Mouse (Mus musculus) right cerebral cortex, postnatal 25 days (tissue): ENCODE data around the gene Snrpa.

ENCODE experiments used
- DNase-seq: peaks from one replicate; pipeline ENCODE4 v3.0.0; 2022

The Snrpa gene

DNA sequence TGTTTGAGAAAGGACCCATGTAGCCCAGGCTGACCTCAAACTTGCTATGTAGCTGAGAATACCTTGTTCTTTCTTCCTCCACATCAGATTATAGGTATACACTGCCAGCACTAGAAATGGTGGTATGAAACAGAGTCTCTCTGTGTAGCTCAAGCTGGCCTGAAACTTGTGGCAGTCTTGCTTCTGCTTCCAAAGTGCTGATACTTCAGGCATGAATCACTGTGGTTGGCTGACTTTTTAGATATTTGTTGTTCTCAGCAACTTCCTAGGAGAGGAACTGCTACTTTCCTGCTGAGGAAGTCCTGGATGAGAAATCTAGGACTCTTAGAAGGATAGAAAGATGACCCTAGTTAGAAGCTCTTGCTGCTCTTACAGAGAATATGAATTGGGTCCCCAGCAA is 2.3 kb upstream of the Snrpa start:
- no peak for DNase-seq

DNA sequence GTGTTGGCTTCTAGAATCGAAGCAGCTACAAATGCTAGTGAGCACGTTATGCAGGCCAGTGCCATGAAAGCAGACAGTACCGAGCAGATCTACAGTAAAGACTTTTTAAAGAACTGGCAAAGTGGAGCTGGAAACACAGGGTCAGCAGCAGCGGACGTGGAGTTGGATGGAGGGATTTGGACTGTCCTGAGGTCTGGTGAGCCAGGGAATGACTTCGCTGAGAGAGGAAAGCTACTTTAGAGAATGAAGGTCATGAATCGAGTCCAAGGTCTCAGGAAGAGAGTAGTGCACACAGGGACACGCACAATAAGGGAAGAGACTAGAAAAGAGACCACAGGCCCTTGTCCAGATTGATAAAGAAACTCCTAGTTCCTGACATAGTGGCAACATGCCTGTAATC is 1.6 kb upstream of the Snrpa start:
- DNase-seq: no peak

DNA sequence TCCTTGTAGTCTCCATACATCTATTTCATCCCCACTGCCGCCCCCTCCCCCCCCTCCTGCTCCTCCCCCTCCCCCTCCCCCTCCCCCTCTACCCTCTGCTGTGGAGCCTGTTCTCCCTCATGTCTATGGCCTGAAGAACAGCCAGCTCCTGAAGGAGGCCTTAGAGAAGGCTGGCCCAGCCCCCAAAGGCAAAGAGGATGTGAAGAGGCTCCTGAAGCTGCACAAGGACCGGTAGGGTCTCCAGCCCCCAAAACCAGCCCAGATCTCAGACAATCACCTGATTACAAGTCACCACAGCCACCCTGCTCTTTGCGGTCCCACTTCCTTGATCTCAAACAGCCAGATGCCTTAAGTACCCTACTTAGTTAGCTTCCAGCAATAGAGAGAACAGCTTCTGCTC is 1.1 kb upstream of the Snrpa start:
- DNase-seq: no peak

DNA sequence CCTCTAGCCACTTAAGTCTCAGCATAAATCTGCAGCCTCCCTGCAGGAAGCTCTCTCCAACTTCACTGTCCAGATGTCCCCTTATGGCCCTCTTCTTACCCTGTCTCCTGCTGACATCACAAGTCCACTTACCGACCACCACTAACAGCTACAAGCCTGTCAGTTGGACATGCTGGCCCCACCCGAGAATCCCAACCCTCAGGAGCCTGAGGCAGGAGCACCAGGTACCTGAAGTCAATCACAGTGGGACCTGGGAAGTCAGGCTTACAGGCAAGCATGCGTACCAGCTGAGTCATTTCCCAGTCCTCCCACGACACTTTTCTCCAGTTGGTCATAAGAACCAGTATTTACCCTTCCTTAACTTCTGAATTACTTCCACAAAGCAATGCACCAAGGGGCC is 2.3 kb downstream of the Snrpa start:
- DNase-seq: no peak

DNA sequence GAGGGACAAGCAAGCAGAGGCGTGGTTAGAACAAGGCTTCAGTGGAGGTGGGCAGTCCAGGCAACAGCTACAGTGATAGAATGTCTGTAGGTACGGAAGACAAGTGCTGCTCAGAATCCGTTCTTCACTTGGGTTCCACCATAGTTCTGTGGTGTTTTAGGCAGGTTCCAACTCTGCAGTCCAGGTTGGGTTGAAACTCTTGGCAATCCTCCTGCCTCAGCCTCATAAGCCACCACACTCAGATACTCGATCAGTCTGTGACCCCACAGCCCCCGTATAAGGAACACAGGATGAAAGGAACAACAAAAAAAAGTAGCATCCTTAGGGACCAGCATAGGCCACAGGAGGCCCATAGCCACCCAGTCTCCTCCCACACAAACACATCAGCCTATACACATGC is 3.6 kb downstream of the Snrpa start:
- no peak for DNase-seq

DNA sequence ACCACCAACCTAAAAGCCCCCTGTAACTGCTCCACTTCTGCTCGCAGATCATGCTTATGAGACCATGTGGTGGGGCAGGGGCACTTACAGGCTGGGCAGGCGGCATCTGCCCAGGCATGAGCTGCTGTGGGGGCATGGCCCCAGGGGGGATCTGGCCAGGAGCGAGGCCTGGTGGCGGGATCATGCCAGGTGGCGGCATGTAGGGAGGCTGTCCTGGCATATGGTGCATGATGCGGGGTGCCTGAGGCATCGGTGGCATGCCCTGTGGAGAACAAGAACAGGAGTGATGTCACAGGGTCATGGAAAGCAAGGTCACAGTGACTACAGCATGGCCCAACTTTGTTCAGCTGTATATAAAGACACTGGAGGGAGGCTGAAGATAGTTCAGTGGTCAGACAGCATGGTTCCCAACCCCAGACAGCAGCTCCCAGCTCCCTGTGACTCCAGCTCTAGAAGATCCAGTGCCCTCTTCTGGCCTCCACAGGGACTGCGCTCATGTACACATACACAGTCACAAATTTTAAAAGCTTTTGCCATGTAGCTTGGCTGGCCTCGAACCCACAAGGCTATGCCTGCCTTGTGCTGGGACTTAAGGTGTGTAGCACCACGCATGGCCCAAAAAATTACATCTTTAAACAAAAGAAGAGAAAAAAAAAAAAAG is 6.7 kb downstream of the Snrpa start:
- DNase-seq: no peak

DNA sequence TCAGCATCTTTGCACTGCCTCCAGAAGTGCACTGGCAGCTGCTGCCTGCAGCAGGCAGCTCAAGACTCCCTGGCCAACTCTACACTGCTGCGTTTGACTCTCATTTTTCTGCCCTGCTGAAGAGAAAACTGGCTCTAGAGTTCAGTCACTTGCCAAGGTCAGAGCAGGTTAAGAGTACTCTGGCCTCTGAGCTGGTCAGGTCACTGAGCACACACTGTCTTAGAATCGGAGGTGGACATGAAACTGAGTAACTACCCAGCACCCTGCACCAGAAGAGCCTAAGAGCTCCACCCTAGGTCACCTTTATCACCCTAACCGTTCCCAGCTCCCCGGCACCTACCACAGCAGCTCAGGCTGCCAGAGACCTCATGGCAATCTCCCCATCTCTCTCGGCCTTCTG is 10.1 kb downstream of the Snrpa start:
- DNase-seq: no peak

DNA sequence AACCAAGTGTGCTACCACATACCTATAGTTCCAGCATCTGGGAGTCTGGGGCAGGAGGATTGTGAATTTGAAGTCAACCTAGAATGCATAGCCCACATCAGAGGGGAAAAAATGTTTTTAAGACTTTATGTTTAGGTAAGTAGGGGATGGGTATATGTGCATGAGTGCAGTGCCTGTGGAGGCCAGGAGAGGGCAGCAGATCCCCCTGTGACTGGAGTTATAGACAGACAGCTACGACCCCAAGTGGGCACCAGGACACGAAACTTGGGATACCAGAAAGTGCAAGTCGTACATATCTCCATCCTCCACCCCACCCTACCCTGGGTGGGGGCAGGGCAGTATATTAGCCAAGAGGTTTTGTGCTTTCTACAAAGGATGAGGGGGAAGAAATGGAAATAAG is 11.1 kb downstream of the Snrpa start:
- DNase-seq: no peak

DNA sequence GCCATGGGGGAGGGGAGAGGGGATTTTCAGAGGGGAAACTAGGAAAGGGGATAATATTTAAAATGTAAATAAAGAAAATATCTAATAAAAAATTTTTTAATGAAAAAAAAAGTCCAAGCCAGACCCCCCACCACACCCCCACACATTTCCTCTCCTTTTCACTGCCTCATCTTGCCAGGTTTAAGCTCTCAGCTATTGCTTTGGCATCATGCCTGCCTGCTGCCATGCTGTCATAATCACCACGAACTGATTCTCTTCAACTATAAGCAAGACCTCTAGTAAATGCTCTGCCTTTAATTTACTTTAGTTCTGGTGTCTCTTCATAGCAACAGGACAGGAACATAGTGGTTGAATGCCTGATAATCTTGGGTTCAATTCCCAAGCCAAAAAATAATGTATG is 13.6 kb downstream of the Snrpa start:
- no peak for DNase-seq

DNA sequence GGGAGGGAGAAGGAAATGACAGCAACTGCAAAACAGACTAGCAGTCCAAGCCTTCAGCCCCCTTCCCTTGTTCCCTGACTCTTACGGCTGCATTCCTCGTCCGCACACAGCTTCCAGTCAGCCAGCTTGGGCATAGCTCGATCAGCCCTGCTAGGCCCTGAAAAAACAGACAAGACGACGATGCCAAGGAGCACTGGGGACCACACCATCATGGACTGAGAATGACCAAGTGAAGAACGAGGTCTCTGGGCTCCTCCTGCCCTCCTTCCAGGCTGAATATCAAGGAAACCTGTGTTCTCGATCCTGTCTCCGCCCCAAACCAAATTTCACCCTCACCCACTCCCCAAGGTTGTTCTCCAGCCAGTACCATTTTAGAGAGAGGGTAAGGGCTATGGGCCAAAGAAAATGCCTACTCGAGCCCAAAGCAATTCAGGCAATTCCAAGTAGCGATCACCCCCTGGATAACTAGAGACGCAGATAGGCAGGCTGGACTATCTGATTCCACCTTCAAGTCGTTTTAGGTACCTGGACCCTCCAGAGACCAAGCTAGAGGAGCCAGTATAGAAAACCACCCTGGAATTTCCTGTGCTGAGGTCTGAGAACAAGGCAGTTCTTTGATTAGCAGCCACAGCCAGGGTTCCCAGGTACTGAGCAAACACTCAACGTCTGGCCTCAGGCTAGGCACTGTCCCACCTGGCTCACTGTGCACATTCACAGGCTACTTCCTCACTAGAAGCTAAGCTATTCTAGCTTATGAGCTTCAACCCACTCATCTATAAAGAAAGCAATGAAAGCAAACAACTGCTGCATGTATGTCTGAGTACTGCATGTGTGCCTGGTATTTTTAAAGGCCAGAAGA is 15.0 kb downstream of the Snrpa start, which contains the start of the genes Gm21983 and Mia:
Gene Gm21983 (minus strand): TSS at position 250 of the 859 bp plus-strand sequence.
Gene Mia (minus strand): TSS at position 321 of the 859 bp plus-strand sequence.
- no peak for DNase-seq

DNA sequence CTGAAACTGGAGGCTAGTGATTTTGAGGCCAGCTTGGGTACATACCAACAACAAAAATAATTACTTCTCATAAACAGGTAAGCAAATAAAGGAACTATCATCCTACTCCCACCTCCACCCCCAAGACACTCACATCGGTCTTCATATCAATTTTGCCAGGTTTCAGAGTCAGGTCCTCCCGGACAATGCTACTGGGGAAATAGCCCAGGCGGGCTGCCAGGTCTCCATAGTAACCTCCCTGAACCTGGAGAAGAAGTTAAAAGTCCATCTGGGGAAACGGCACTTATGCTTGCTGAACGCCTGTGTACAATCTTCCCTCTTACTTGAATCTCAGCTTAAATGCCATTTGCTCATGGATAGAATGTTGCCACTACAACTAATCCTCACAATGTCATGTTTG is 16.0 kb downstream of the Snrpa start:
- DNase-seq: no peak

DNA sequence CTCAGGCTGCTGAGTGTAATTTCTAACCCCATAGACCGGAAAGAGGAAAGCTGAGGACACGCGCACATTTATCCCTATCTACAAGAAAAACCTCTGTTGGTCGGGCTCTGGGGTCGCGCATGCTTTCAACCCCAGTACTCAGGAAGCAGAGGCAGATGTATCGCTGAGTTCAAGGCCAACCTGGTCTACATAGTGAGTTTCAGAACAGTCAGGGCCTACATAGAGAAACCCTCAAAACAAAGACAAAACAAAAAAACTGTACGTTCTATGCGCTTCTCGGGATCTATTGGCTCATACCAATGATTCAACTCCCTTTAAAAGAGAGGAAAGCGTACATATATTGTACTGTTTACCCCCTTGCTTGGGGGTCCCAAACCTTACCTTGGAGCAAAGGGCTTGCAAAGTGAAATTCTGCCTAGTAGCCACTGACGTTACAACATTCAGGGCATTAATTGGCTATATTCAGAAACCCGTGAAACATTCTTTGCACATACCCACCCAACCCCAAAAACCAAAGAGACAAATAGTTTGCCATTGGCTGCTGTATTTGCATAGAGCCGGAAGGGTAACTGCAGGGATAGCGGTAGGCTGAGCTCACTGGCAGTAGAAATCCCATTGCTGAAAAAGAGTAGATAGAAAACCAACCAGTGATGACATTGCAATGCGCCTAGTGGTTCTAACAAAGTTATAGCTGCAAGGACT is 16.7 kb downstream of the Snrpa start:
- no peak for DNase-seq

DNA sequence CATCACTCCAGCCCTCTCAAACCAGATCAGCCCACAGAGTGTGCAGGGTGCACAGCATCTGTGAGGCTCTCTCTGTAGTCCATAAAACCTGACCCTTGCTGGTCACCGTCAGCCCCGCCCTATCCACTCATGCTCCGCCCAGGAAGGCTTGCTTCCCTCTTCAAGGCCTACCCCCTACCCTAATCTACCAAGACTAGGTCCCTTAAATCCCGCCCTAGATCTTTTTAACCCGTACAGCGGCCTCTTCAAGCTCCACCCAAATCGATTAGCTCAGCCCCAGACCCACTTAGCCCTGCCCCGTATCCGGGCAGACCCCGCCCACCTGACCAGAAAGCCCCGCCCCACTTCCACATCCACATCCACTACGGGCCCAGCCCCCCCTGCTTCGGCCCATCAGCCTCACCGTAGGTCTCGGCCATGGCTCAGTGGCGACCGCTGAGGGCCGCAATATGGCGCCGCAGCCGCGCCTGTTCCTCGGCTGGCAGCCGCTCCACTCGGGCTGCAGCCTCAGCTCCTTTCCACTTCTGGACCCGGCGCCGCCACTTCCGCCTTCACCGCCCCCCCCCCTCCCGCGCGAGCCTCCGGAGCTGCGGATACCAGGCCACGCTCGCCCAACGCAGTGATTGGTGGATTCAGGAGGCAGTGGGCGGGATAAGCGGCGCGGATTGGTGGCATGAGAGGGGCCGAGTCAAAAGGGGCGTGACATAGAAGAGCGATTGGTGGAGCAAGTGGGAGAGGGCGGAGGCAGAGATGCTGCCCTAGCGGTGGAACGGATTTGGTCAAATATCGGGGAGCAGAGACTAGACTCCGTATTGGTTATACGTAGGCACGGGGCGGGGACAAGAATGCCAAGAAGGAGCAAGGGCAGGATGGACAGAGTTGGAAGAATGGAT is 17.5 kb downstream of the Snrpa start, which contains the start of gene Rab4b:
Gene Rab4b (minus strand): TSS at position 573 of the 893 bp plus-strand sequence.
- DNase-seq: peak; percentile 100

DNA sequence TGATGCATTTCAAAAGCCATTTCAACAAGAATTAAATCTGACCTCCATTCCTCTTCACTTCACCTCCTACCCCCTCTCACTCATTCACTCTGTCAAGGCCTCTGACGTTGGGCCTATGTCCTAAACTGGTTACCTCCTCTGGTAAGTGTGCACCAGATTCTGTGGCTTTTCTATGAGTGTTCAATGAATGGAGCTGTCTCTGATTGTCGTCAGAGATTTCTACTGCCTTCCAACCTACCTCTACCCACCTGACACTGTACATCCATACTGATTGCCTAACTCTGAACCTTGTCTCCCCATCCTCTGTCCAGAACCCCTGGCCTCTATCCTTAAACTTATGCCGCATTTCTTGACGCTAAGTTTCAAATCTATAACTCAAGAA is 18.1 kb downstream of the Snrpa start:
- no peak for DNase-seq

DNA sequence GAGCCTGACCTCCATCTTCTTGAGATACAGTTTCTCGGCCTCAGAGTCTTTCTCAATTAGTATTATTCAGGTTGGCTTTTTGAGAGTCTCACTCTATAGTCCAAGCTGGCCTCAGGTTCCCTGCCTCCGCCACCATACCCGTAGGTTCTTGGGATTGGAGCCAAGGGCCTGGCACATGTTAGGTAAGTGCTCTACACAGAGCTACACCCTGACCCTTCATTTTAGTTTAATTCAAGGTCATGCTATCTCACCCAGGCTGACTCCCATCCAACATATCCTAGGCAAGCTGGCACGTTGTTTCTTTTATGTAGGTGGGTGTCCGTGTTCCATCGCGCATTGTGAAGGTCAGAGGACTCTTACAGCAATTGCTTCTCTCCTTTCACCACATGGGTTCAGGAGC is 21.2 kb downstream of the Snrpa start:
- no peak for DNase-seq

DNA sequence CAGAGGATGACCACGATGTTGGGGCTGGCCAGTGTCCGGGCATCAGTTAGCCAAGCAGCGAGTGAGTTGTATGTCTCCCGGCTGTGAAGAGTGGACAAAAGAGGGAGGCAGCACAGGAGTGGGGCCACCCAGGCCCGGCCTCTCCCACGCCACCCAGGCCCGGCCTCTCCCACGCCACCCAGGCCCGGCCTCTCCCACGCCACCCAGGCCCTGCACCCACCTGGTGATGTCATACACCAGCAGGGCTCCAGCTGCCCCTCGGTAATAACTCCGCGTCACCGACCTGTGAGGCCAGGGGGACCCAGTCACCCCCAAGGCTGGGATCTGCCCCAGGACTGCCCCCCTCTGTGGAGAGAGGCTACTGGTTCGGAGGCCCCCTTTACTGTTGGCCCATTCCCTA is 21.6 kb downstream of the Snrpa start:
- DNase-seq: no peak

DNA sequence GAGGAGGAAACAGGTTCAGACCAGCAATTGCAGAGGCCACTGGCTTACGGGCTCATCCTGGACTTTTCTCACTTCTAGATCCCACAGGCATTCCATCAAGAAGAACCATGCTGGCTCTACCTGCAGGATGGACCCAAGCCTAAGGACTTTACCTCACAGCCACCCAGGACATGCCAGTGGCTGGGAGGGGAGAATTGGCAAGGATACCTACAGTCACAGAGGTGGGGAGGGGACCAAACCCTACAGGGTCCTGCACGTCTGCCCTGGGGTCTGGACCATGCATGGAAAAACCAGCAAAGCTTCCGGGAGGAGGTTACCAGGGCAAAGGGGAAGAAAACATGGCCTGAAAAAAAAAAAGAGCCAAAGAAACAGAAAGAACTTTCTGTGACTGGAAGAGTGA is 25.1 kb downstream of the Snrpa start:
- no peak for DNase-seq

DNA sequence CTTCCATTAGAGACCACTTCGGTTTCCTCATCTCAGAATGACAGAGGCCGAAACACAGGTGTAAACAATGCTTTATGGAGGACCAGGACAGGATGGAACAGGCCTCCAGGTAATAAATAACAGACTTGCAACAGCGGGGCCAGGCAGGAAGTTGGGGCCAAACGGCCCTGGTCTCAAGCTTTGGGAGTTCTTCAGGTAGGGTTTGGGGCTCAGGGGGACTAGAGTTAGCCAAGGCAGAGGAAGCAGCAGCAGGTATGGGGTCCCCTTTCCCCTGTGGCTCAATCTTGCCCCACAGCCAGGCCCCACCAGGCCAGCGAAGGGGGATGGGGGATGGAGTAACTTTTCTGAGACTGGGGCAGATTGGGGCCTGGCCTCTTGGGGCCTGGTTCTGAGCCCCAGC is 27.7 kb downstream of the Snrpa start:
- no peak for DNase-seq

DNA sequence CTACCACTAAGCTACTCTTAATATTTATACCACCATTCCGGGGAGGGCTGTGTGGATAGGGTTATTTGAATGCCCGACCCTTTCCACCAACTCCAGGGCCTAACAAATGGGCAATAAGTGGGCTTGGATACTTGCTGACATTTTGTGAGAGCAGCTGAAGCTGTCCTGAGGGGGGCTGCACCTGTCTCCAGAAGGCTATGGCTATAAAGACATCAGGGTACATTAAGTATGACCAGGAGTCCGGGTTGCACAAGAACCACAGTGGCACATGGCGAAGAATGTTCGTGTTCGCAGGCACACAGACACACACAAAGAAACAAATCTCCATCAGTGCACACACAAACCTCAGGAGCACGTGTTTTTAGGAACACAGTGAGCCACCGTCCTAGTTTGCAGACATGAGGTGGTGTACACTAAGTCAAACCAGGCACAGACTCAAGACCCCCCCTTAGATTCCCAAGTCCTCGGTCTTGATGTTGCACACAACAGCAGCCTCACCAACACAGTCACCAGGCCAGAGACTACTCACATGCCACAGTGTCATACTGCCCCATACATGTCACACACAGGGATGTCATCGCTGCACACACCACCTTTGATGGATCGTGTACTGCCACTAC is 28.5 kb downstream of the Snrpa start:
- no peak for DNase-seq

DNA sequence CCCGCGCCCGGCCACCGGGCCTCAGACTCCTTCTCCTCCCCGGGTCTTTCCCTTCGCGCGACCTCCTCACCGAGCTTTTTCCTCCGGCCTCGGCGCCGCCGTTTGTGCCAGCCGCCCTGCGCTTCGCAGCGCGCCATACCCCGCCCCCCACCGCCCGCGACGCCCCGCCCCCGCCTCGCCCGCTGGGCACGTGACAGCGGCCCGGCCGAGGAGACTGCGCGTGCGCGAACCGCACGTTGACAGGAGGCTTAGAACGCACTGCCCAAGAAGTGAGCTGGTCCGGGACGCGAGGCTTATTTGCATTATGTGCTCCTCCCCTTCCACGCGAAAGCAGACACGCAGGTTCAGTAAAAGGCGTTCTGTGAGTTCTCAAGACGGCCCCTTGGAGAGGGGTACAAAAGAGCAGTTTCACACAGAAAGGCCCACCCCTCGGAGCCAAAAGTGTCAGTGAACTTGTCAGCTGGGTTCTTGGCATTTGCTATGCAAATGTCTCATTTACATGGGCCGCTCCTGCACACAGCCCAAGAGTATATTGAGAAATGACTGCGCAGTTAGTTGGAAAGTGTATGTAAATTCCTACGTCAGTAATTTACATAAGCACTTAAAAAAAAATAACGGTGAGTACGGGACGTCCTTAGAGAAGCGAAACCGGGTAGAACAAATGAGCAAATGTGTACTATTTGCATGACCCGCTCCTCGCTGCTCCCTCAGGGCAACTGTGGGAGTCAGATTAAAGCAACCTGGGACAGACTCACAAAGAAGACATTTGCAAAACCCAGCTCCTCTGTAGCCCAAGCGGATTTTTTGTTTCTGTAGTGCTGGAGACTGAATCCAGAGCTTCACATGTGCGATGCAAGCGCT is 29.2 kb downstream of the Snrpa start, which contains the start of gene Egln2:
Gene Egln2 (minus strand): TSS at position 189 of the 861 bp plus-strand sequence.
- DNase-seq: peak; percentile 93

DNA sequence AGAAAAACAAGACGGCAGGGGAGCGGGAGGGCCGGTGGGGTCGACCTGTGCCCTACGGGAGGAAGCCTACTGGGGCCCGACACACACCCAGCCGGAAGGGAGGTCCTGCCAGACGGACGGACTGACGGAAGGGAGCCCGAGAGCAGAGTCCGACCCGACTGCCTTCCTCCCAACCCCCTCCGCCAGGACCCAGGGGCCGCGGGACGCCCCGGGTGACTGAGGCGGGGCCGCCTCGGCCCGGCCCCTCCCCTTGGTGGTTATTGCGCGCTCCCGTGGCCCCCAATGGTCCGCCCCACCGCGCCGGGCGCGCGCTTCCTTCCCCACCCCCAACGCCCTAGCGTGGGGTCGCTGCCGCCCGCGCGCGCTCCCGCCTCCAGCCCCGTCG is 29.9 kb downstream of the Snrpa start:
- DNase-seq: peak; percentile 76
